In the genomic region with DNA sequence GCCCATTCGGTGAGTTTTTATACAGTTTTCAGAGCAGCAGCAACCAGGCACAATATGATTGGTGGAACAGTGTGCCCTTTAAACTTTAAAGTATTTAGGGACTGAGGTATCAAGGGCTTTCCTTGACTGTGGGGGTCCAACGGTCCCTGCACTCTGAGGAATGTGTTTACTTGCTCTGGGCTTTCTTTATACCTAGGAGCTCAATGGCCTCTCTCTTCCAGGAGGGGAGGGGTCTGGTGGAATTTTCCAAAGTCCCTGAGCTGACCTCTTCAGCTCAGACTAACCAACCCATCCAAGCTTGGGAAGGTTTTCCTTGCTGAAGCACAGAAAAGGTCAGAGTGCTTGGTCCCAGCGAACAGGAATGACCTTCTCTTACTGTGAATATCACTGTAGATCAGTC, we compare ENCODE assay signal across 11 mouse cellular contexts. TPM values are rescaled to one million over a fixed set of nuclear protein-coding genes. Genes with fewer than 3 reads are reported as not detected.
DNase-seq lines count a peak whose midpoint lies in the region; ATAC-seq and TF ChIP-seq lines count a peak whose summit lies in the region.
"Had no signal": no experiment of that assay in that cellular context is flagged by ENCODE, and none has a peak within 500 bp of the region (broad histone marks: within the 10 kb centered on the region; RNA-seq: fewer than 3 reads in every experiment).

No protein-coding gene starts in this region.

- H3K27me3 ChIP-seq in hindbrain, embryonic 11.5 days (ENCODE audit: control insufficient read depth, insufficient read depth, low read length) = no peaks in the 10 kb centered on the region
- no peaks in the 10 kb centered on the region for H3K27me3 ChIP-seq in hindbrain, embryonic 14.5 days (ENCODE audit: control insufficient read depth, insufficient read depth, low read length)
- no peaks in the 10 kb centered on the region for H3K27me3 ChIP-seq in embryonic facial prominence, embryonic 13.5 days
- H3K27me3 ChIP-seq in limb, embryonic 11.5 days (ENCODE audit: control insufficient read depth, insufficient read depth, low read length) = no peaks in the 10 kb centered on the region
- H3K27me3 ChIP-seq in cerebellum, adult 2 months (ENCODE audit: control insufficient read depth, insufficient read depth, low read length) = no peaks in the 10 kb centered on the region

- H3K4me2 ChIP-seq in hindbrain, embryonic 11.5 days (replicated peaks; ENCODE audit: low read depth, low read length) = no peak overlapping the region
- no peak overlapping the region for H3K4me2 ChIP-seq in hindbrain, embryonic 14.5 days (replicated peaks)
- H3K4me2 ChIP-seq in embryonic facial prominence, embryonic 13.5 days = peak overlapping the region; percentile 24; the same call in 1 of the 2 replicates
- no peak overlapping the region for H3K4me2 ChIP-seq in limb, embryonic 11.5 days (ENCODE audit: low read depth, severe bottlenecking)

- no peaks in the 10 kb centered on the region for H3K4me1 ChIP-seq in hindbrain, embryonic 11.5 days (replicated peaks; ENCODE audit: control insufficient read depth, insufficient read depth, low read length)
- H3K4me1 ChIP-seq in hindbrain, embryonic 14.5 days (replicated peaks; ENCODE audit: control insufficient read depth, insufficient read depth, low read length) = peaks cover 17% of the 10 kb centered on the region
- peaks cover 6 to 17% of the 10 kb centered on the region in 2 experiments for H3K4me1 ChIP-seq in ES-E14 (ENCODE audit: control insufficient read depth in 2 of 2, insufficient read depth in 2 of 2, low read length in 2 of 2, poor library complexity in 1 of 2)
- H3K4me1 ChIP-seq in embryonic facial prominence, embryonic 13.5 days = peaks cover 32% of the 10 kb centered on the region
- peaks cover 5% of the 10 kb centered on the region; the same call in 1 of the 2 replicates for H3K4me1 ChIP-seq in limb, embryonic 11.5 days (ENCODE audit: control insufficient read depth, insufficient read depth, low read length)
- no peaks in the 10 kb centered on the region for H3K4me1 ChIP-seq in cerebellum, adult 2 months (ENCODE audit: control insufficient read depth, insufficient read depth, low read length)

- in situ Hi-C loops in ES-E14 (cut with MboI; ENCODE audit: low sequenced_read_pairs in 2 of 2, unreplicated experiment in 2 of 2) = no loop called here

- no peak for TF ChIP-seq CTCF in cerebellum, adult 2 months (IDR thresholded peaks at IDR 0.05; ENCODE audit: borderline replicate concordance, insufficient read depth, low read depth, low read length)

- H3K27ac ChIP-seq in hindbrain, embryonic 11.5 days (ENCODE audit: low read depth, low read length) = no peak overlapping the region
- no peak overlapping the region for H3K27ac ChIP-seq in hindbrain, embryonic 14.5 days
- peak overlapping the region; percentile 61 for H3K27ac ChIP-seq in ES-E14 (ENCODE audit: insufficient read depth, low read depth, low read length, poor library complexity, severe bottlenecking)
- H3K27ac ChIP-seq in embryonic facial prominence, embryonic 13.5 days = peak overlapping the region; percentile 74
- H3K27ac ChIP-seq in limb, embryonic 11.5 days (replicated peaks; ENCODE audit: low read depth, low read length) = peak overlapping the region; percentile 78
- no peak overlapping the region for H3K27ac ChIP-seq in cerebellum, adult 2 months (ENCODE audit: insufficient read depth, low read length)
- H3K27ac ChIP-seq: liver, embryonic 14.5 days had no signal

- H3K9me3 ChIP-seq in hindbrain, embryonic 11.5 days (ENCODE audit: control insufficient read depth, low read length) = no peaks in the 10 kb centered on the region
- no peaks in the 10 kb centered on the region for H3K9me3 ChIP-seq in hindbrain, embryonic 14.5 days (ENCODE audit: control insufficient read depth, low read length)
- H3K9me3 ChIP-seq in ES-E14 (ENCODE audit: control insufficient read depth, insufficient read depth, low read depth, low read length) = no peaks in the 10 kb centered on the region; the same call in 1 of the 2 replicates
- H3K9me3 ChIP-seq in embryonic facial prominence, embryonic 13.5 days = peaks cover 5% of the 10 kb centered on the region; the same call in 1 of the 2 replicates
- no peaks in the 10 kb centered on the region for H3K9me3 ChIP-seq in limb, embryonic 11.5 days (ENCODE audit: control insufficient read depth, low read length)

- H3K9ac ChIP-seq in hindbrain, embryonic 11.5 days (ENCODE audit: low read depth, low read length) = no peak overlapping the region
- H3K9ac ChIP-seq in hindbrain, embryonic 14.5 days = no peak overlapping the region
- no peak overlapping the region for H3K9ac ChIP-seq in ES-E14 (ENCODE audit: insufficient read depth, low read depth, low read length, poor library complexity, severe bottlenecking)
- no peak overlapping the region for H3K9ac ChIP-seq in embryonic facial prominence, embryonic 13.5 days
- no peak overlapping the region for H3K9ac ChIP-seq in limb, embryonic 11.5 days (ENCODE audit: low read length)
- H3K9ac ChIP-seq: liver, embryonic 14.5 days had no signal

- H3K4me3 ChIP-seq in hindbrain, embryonic 11.5 days (ENCODE audit: low read depth, low read length) = no peak overlapping the region
- no peak overlapping the region for H3K4me3 ChIP-seq in hindbrain, embryonic 14.5 days (replicated peaks; ENCODE audit: low read length)
- H3K4me3 ChIP-seq in ES-E14 (ENCODE audit: insufficient read depth in 1 of 2, low read depth in 1 of 2, low read length in 2 of 2, poor library complexity in 1 of 2, severe bottlenecking in 1 of 2) = peak overlapping the region in 1 of 2 experiments; percentile 31; a peak in 2 of 4 replicates
- H3K4me3 ChIP-seq in embryonic facial prominence, embryonic 13.5 days = no peak overlapping the region
- no peak overlapping the region for H3K4me3 ChIP-seq in limb, embryonic 11.5 days (ENCODE audit: low read depth, low read length)
- H3K4me3 ChIP-seq in cerebellum, adult 2 months (replicated peaks; ENCODE audit: insufficient read depth, low read depth, low read length) = no peak overlapping the region

- DNase-seq in hindbrain, embryonic 11.5 days (ENCODE audit: low spot score) = peak; percentile 19
- DNase-seq in hindbrain, embryonic 14.5 days (ENCODE audit: low spot score) = no peak
- no peak for DNase-seq in ES-E14 (ENCODE audit: low read depth, low spot score)
- peak; percentile 43 for DNase-seq in limb, embryonic 11.5 days (ENCODE audit: low spot score)
- no peak for DNase-seq in urinary bladder, postnatal 36 days (ENCODE audit: low spot score in 2 of 2)
- DNase-seq in cerebellum, adult 2 months = no peak
- DNase-seq: heart, postnatal 14 days; right cerebral cortex, adult 18-20 months had no signal

- no peak for ATAC-seq in hindbrain, embryonic 11.5 days (ENCODE audit: low FRiP score)
- ATAC-seq in hindbrain, embryonic 14.5 days (ENCODE audit: low FRiP score) = no peak
- ATAC-seq in embryonic facial prominence, embryonic 13.5 days (ENCODE audit: insufficient number of reproducible peaks, insufficient read depth, low FRiP score, low TSS enrichment, low read depth) = no peak
- ATAC-seq in limb, embryonic 11.5 days (ENCODE audit: insufficient number of reproducible peaks, low FRiP score, low TSS enrichment, low read depth) = peak; percentile 56; the same call in 1 of the 2 replicates
- ATAC-seq in inflammation-experienced regulatory T-cells, adult 6 months = no peak

- no peak for TF ChIP-seq POLR2A in cerebellum, adult 2 months (IDR thresholded peaks at IDR 0.05; ENCODE audit: borderline replicate concordance, insufficient read depth, low read length)

- WGBS in hindbrain, embryonic 11.5 days = 37% methylated on average over 3 of the region's 3 CpGs
- 34% methylated on average over 3 of the region's 3 CpGs for WGBS in hindbrain, embryonic 14.5 days
- 11% methylated on average over 3 of the region's 3 CpGs for WGBS in embryonic facial prominence, embryonic 13.5 days
- 7% methylated on average over 3 of the region's 3 CpGs for WGBS in limb, embryonic 11.5 days
- WGBS in cerebellum, adult 2 months = 54% methylated on average over 3 of the region's 3 CpGs

- no peaks in the 10 kb centered on the region for H3K36me3 ChIP-seq in hindbrain, embryonic 11.5 days (ENCODE audit: control insufficient read depth, insufficient read depth, low read length)
- H3K36me3 ChIP-seq in hindbrain, embryonic 14.5 days (replicated peaks; ENCODE audit: control insufficient read depth, insufficient read depth) = no peaks in the 10 kb centered on the region
- no peaks in the 10 kb centered on the region for H3K36me3 ChIP-seq in ES-E14 (ENCODE audit: control insufficient read depth, insufficient read depth, low read length, poor library complexity, severe bottlenecking)
- no peaks in the 10 kb centered on the region for H3K36me3 ChIP-seq in embryonic facial prominence, embryonic 13.5 days
- H3K36me3 ChIP-seq in limb, embryonic 11.5 days (ENCODE audit: control insufficient read depth, insufficient read depth, low read length) = no peaks in the 10 kb centered on the region

TF ChIP-seq in ES-E14, 5 proteins besides CTCF, POLR2A, EP300 and RAD21:
- no peak for TF ChIP-seq HCFC1 (IDR thresholded peaks at IDR 0.05; ENCODE audit: borderline replicate concordance, insufficient read depth, low read length)
- no peak for TF ChIP-seq CHD2 (IDR thresholded peaks at IDR 0.05; ENCODE audit: low read depth, low read length)
- TF ChIP-seq ZC3H11A (IDR thresholded peaks at IDR 0.05; ENCODE audit: borderline replicate concordance, low read depth, low read length) = no peak
- TF ChIP-seq ZNF384 (IDR thresholded peaks at IDR 0.05; ENCODE audit: low read depth, low read length) = no peak
TF ChIP-seq in ES-E14: peak in this region for 0.

RNA-seq across cellular contexts. Expression of gene Scaf11, which starts 30.8 kb away (rescaled TPM):
- polyA plus RNA-seq in hindbrain, embryonic 11.5 days (2014; fragmentation: Nextera tagmentation; extraction: Ambion mirVana) = 89.8 and 93.2 TPM in 2 replicates
- polyA plus RNA-seq in hindbrain, embryonic 14.5 days (2014; fragmentation: Nextera tagmentation; extraction: Ambion mirVana) = 47.5 and 49.6 TPM in 2 replicates
- 57.4 and 92.7 TPM in 2 replicates for total RNA-seq in ES-E14 (2012; rRNA removed)
- 102 and 105 TPM in 2 replicates for polyA plus RNA-seq in embryonic facial prominence, embryonic 13.5 days (2015; fragmentation: Nextera tagmentation; extraction: Ambion mirVana)
- 138 and 149 TPM in 2 replicates for polyA plus RNA-seq in limb, embryonic 11.5 days (2014; fragmentation: Nextera tagmentation; extraction: Ambion mirVana)
- 10 to 100 TPM; 45.4 to 51.8 (median 48.2) TPM for polyA plus RNA-seq in inflammation-experienced regulatory T-cells, adult 6 months (2017; shearing (Covaris generic))
- polyA plus RNA-seq in cerebellum, adult 2 months (2012; rRNA removed) = 40.4 and 40.8 TPM in 2 replicates

Comparison
In these comparisons a context has a peak if more than half of its experiments do, and no peak if none do; other contexts are left out.
1. DNase-seq: peak in hindbrain, embryonic 11.5 days (single experiment) and limb, embryonic 11.5 days (single experiment); none in hindbrain, embryonic 14.5 days (single experiment), ES-E14 (single experiment), urinary bladder, postnatal 36 days (0 of 2) and cerebellum, adult 2 months (0 of 2).
2. H3K27ac ChIP-seq: peak in ES-E14 (single experiment), embryonic facial prominence, embryonic 13.5 days (single experiment) and limb, embryonic 11.5 days (single experiment); none in hindbrain, embryonic 11.5 days (single experiment), hindbrain, embryonic 14.5 days (single experiment) and cerebellum, adult 2 months (single experiment).